Mouse (Mus musculus) neural tube, embryonic 15.5 days (tissue): Measurements from ENCODE around the gene Best3. TPM values are rescaled to one million over a fixed set of nuclear protein-coding genes. Genes with fewer than 3 reads are reported as not detected.
"Not testable (repeated sequence)": the region's sequence is repeated elsewhere in the genome, so short reads cannot be mapped to it uniquely, and the experiment has no call there.

Experiments used
- ATAC-seq: fragments of 200-750 bp; cut with Nextera tagmentation; 2 replicates; pipeline ENCODE4 v1.8.0; 2017; ENCODE audit warnings: mild to moderate bottlenecking, moderate TSS enrichment, moderate library complexity; ENCODE audit not compliant: low FRiP score
- H3K27ac ChIP-seq: fragments of 300-500 bp; sonication (generic); replicated peaks from 2 replicates; pipeline ENCODE4 v1.5.1; 2015; ENCODE audit warnings: mild to moderate bottlenecking, inconsistent platforms
- H3K27me3 ChIP-seq: fragments of 300-500 bp; sonication (generic); replicated peaks from 2 replicates; pipeline ENCODE4 v1.6.1; 2015; ENCODE audit warnings: inconsistent platforms
- H3K36me3 ChIP-seq: fragments of 300-500 bp; sonication (generic); 2 replicates; pipeline ENCODE4 v1.6.1; 2015; ENCODE audit warnings: inconsistent platforms
- H3K4me1 ChIP-seq: fragments of 300-500 bp; sonication (generic); 2 replicates; pipeline ENCODE4 v1.6.1; 2015; ENCODE audit warnings: inconsistent platforms
- H3K4me2 ChIP-seq: fragments of 300-500 bp; sonication (generic); 2 replicates; pipeline ENCODE4 v1.6.1; 2015; ENCODE audit warnings: inconsistent platforms, mild to moderate bottlenecking, moderate library complexity
- H3K4me3 ChIP-seq: fragments of 300-500 bp; sonication (generic); replicated peaks from 2 replicates; pipeline ENCODE4 v1.5.1; 2015; ENCODE audit warnings: mild to moderate bottlenecking, inconsistent platforms
- H3K9ac ChIP-seq: fragments of 300-500 bp; sonication (generic); replicated peaks from 2 replicates; pipeline ENCODE4 v1.6.1; 2015; ENCODE audit warnings: mild to moderate bottlenecking, inconsistent platforms
- H3K9me3 ChIP-seq: fragments of 300-500 bp; sonication (generic); replicated peaks from 2 replicates; pipeline ENCODE4 v1.6.1; 2016; ENCODE audit warnings: inconsistent platforms
- WGBS: fragments of 180-500 bp; shearing (Covaris S2); methylation state at CpG from one replicate; pipeline ENCODE4 v1.1.7; 2015; ENCODE audit warnings: mixed read lengths; 5-methylcytosine and 5-hydroxymethylcytosine counted together
- polyA plus RNA-seq: library from polyadenylated mRNA; unstranded; fragments of >200 nt; fragmentation: Nextera tagmentation; extraction: Ambion mirVana; gene quantifications from 2 replicates; pipeline ENCODE4 v1.2.1, GENCODE M21; 2015

The Best3 gene
- polyA plus RNA-seq, 1 experiment from 2014 or later, result 0.14 TPM

- no peak overlapping the region for H3K4me3 ChIP-seq
- ATAC-seq, result no peak
- WGBS, result 78% methylated on average over 8 of the region's 8 CpGs
- no peak overlapping the region for H3K4me2 ChIP-seq
- H3K4me1 ChIP-seq, result no peaks in the 10 kb centered on the region
- no peaks in the 10 kb centered on the region for H3K27me3 ChIP-seq
- no peak overlapping the region for H3K9ac ChIP-seq
- H3K27ac ChIP-seq, result no peak overlapping the region
- H3K9me3 ChIP-seq, result no peaks in the 10 kb centered on the region
- no peaks in the 10 kb centered on the region for H3K36me3 ChIP-seq
These were observed 24.9 kb downstream of the Best3 start for GRCm38 (mm10) chr10:117011047-117011446.

GRCm38 (mm10) chr10:117013689-117014390 is 27.7 kb downstream of the Best3 start:
- Histone ChIP-seq H3K4me3 (no peak overlapping the region), H3K9ac (no peak overlapping the region), H3K9me3 (no peaks in the 10 kb centered on the region), H3K27ac (no peak overlapping the region), H3K4me1 (0 out of 2 replicates have a peak, but pooled peaks cover 3% of the 10 kb centered on the region), H3K4me2 (peak overlapping the region; percentile 42), H3K27me3 (no peaks in the 10 kb centered on the region), H3K36me3 (no peaks in the 10 kb centered on the region)
- 11% methylated on average over 12 of the region's 12 CpGs for WGBS
- ATAC-seq, result peak; percentile 83

- ATAC-seq, result no peak
- no peak overlapping the region for H3K27ac ChIP-seq
These were observed 28.5 kb downstream of the Best3 start for GRCm38 (mm10) chr10:117014565-117014964.

GRCm38 (mm10) chr10:117018281-117018840 is 32.2 kb downstream of the Best3 start:
- Histone ChIP-seq H3K4me2 (no peak overlapping the region), H3K27me3 (no peaks in the 10 kb centered on the region), H3K4me1 (0 out of 2 replicates have a peak, but pooled peaks cover 6% of the 10 kb centered on the region), H3K9ac (no peak overlapping the region), H3K9me3 (no peaks in the 10 kb centered on the region), H3K36me3 (no peaks in the 10 kb centered on the region), H3K27ac (no peak overlapping the region), H3K4me3 (no peak overlapping the region)
- 46% methylated on average over 7 of the region's 7 CpGs for WGBS
- no peak for ATAC-seq

More at GRCm38 (mm10) chr10:117014565-117014964, 28.5 kb downstream of the Best3 start:
- H3K4me1 ChIP-seq, result 0 out of 2 replicates have a peak, but pooled peaks cover 3% of the 10 kb centered on the region
- H3K9ac ChIP-seq, result no peak overlapping the region
- H3K9me3 ChIP-seq, result no peaks in the 10 kb centered on the region
- no peak overlapping the region for H3K4me3 ChIP-seq
- 78% methylated on average over 5 of the region's 5 CpGs for WGBS
- H3K36me3 ChIP-seq, result no peaks in the 10 kb centered on the region
- H3K4me2 ChIP-seq, result no peak overlapping the region
- no peaks in the 10 kb centered on the region for H3K27me3 ChIP-seq

GRCm38 (mm10) chr10:117021020-117021754 is 35.1 kb downstream of the Best3 start:
- H3K4me3 ChIP-seq, result no peak overlapping the region
- H3K27me3 ChIP-seq, result no peaks in the 10 kb centered on the region
- H3K27ac ChIP-seq, result no peak overlapping the region
- H3K4me1 ChIP-seq, result 0 out of 2 replicates have a peak, but pooled peaks cover 6% of the 10 kb centered on the region
- no peaks in the 10 kb centered on the region for H3K36me3 ChIP-seq
- H3K4me2 ChIP-seq, result no peak overlapping the region
- no peak for ATAC-seq
- H3K9me3 ChIP-seq, result no peaks in the 10 kb centered on the region
- WGBS, result 20% methylated on average over 21 of the region's 21 CpGs
- no peak overlapping the region for H3K9ac ChIP-seq

- no peaks in the 10 kb centered on the region for H3K9me3 ChIP-seq
- H3K27me3 ChIP-seq, result no peaks in the 10 kb centered on the region
- no peak overlapping the region for H3K27ac ChIP-seq
- no peak for ATAC-seq
- no peak overlapping the region for H3K9ac ChIP-seq
- H3K4me2 ChIP-seq, result 0 out of 2 replicates have a peak overlapping the region, but pooled peaks have one; percentile 9
- no peak overlapping the region for H3K4me3 ChIP-seq
- 0 out of 2 replicates have a peak, but pooled peaks cover 3% of the 10 kb centered on the region for H3K4me1 ChIP-seq
- H3K36me3 ChIP-seq, result no peaks in the 10 kb centered on the region
- WGBS, result 65% methylated on average over 16 of the region's 16 CpGs
These were observed 37.6 kb downstream of the Best3 start for GRCm38 (mm10) chr10:117023693-117024092.

GRCm38 (mm10) chr10:117025776-117026175 is 39.7 kb downstream of the Best3 start:
- H3K27me3 ChIP-seq, H3K36me3 ChIP-seq, H3K9ac ChIP-seq, H3K27ac ChIP-seq, ATAC-seq, H3K4me3 ChIP-seq, H3K4me1 ChIP-seq, H3K9me3 ChIP-seq, H3K4me2 ChIP-seq: not testable (repeated sequence)

- H3K36me3 ChIP-seq, result no peaks in the 10 kb centered on the region
- no peak overlapping the region for H3K9ac ChIP-seq
- no peak overlapping the region for H3K4me3 ChIP-seq
- H3K27me3 ChIP-seq, result no peaks in the 10 kb centered on the region
- no peak overlapping the region for H3K4me2 ChIP-seq
- no peaks in the 10 kb centered on the region for H3K9me3 ChIP-seq
- no peak for ATAC-seq
- no peak overlapping the region for H3K27ac ChIP-seq
- 88% methylated on average over 8 of the region's 8 CpGs for WGBS
- H3K4me1 ChIP-seq, result 0 out of 2 replicates have a peak, but pooled peaks cover 1% of the 10 kb centered on the region
These were observed 40.1 kb downstream of the Best3 start for GRCm38 (mm10) chr10:117026176-117026575.

GRCm38 (mm10) chr10:117031160-117031559 is 45.0 kb downstream of the Best3 start:
- Histone ChIP-seq H3K4me3 (no peak overlapping the region), H3K4me1 (no peaks in the 10 kb centered on the region), H3K36me3 (no peaks in the 10 kb centered on the region), H3K27ac (no peak overlapping the region), H3K4me2 (no peak overlapping the region), H3K9ac (no peak overlapping the region), H3K9me3 (no peaks in the 10 kb centered on the region), H3K27me3 (no peaks in the 10 kb centered on the region)
- ATAC-seq, result no peak
- WGBS, result 93% methylated on average over 3 of the region's 3 CpGs

- WGBS, result 34% methylated on average over 8 of the region's 8 CpGs
- no peak for ATAC-seq
- no peak overlapping the region for H3K4me3 ChIP-seq
These were observed 47.7 kb downstream of the Best3 start for GRCm38 (mm10) chr10:117033785-117034184.

GRCm38 (mm10) chr10:117040355-117040754 is 54.2 kb downstream of the Best3 start:
- Histone ChIP-seq H3K4me3 (no peak overlapping the region), H3K36me3 (no peaks in the 10 kb centered on the region), H3K27me3 (0 out of 2 replicates have a peak, but pooled peaks cover 3% of the 10 kb centered on the region), H3K9ac (no peak overlapping the region), H3K27ac (no peak overlapping the region), H3K4me1 (peaks cover 2% of the 10 kb centered on the region; the same call in 1 of the 2 replicates), H3K9me3 (no peaks in the 10 kb centered on the region), H3K4me2 (no peak overlapping the region)
- 81% methylated on average over 6 of the region's 6 CpGs for WGBS
- ATAC-seq, result no peak

More at GRCm38 (mm10) chr10:117033785-117034184, 47.7 kb downstream of the Best3 start:
- Histone ChIP-seq H3K27ac (no peak overlapping the region), H3K36me3 (no peaks in the 10 kb centered on the region), H3K9me3 (no peaks in the 10 kb centered on the region), H3K9ac (no peak overlapping the region), H3K4me2 (no peak overlapping the region), H3K4me1 (no peaks in the 10 kb centered on the region), H3K27me3 (no peaks in the 10 kb centered on the region)
